Mouse (Mus musculus) intestine, postnatal 0 days (tissue): ENCODE data around the gene Abhd16a. TPM values are rescaled to one million over a fixed set of nuclear protein-coding genes. Genes with fewer than 3 reads are reported as not detected.

Source experiments
- ATAC-seq: fragments of 200-750 bp; cut with Nextera tagmentation; 2 replicates; pipeline ENCODE4 v1.8.0; 2017; ENCODE audit warnings: mild to moderate bottlenecking, moderate TSS enrichment, moderate library complexity
- H3K27ac ChIP-seq: fragments of 300-500 bp; sonication (generic); 2 replicates; pipeline ENCODE4 v1.5.1; 2014; ENCODE audit warnings: mild to moderate bottlenecking, low read depth, low read length, moderate library complexity
- H3K27me3 ChIP-seq: fragments of 300-500 bp; sonication (generic); replicated peaks from 2 replicates; pipeline ENCODE4 v1.6.1; 2014; ENCODE audit warnings: low read length, mixed read lengths; ENCODE audit not compliant: control insufficient read depth, insufficient read depth
- H3K36me3 ChIP-seq: fragments of 300-500 bp; sonication (generic); 2 replicates; pipeline ENCODE4 v1.6.1; 2014; ENCODE audit warnings: mild to moderate bottlenecking, moderate library complexity; ENCODE audit not compliant: control insufficient read depth, insufficient read depth
- H3K4me1 ChIP-seq: fragments of 300-500 bp; sonication (generic); replicated peaks from 2 replicates; pipeline ENCODE4 v1.6.1; 2014; ENCODE audit warnings: antibody characterized with exemption, low read length, mixed read lengths; ENCODE audit not compliant: control insufficient read depth, insufficient read depth
- H3K4me2 ChIP-seq: fragments of 300-500 bp; sonication (generic); replicated peaks from 2 replicates; pipeline ENCODE4 v1.6.1; 2014; ENCODE audit warnings: low read depth, mild to moderate bottlenecking, moderate library complexity
- H3K4me3 ChIP-seq: fragments of 300-500 bp; sonication (generic); 2 replicates; pipeline ENCODE4 v1.5.1; 2014; ENCODE audit warnings: low read depth, low read length
- H3K9ac ChIP-seq: fragments of 300-500 bp; sonication (generic); 2 replicates; pipeline ENCODE4 v1.6.1; 2014; ENCODE audit warnings: mild to moderate bottlenecking, low read depth, low read length
- H3K9me3 ChIP-seq: fragments of 300-500 bp; sonication (generic); 2 replicates; pipeline ENCODE4 v1.6.1; 2016; ENCODE audit warnings: mixed run types; ENCODE audit not compliant: control insufficient read depth
- CTCF ChIP-seq: sonication (generic); IDR thresholded peaks from 2 replicates; pipeline ENCODE4 v1.5.1; 2016; ENCODE audit warnings: low read depth, mild to moderate bottlenecking, control low read depth, antibody characterized with exemption, moderate library complexity
- WGBS: fragments of 180-500 bp; shearing (Covaris S2); extraction: QIAGEN DNeasy Blood & Tissue Kit; methylation state at CpG from one replicate; pipeline ENCODE4 v1.1.7; 2014; 5-methylcytosine and 5-hydroxymethylcytosine counted together
- polyA plus RNA-seq: library from polyadenylated mRNA; unstranded; fragments of >200 nt; fragmentation: Nextera tagmentation; extraction: Ambion mirVana; gene quantifications from 2 replicates; pipeline ENCODE4 v1.2.1, GENCODE M21; 2015

The Abhd16a gene
- polyA plus RNA-seq, 1 experiment from 2014 or later, result 103 TPM

DNA sequence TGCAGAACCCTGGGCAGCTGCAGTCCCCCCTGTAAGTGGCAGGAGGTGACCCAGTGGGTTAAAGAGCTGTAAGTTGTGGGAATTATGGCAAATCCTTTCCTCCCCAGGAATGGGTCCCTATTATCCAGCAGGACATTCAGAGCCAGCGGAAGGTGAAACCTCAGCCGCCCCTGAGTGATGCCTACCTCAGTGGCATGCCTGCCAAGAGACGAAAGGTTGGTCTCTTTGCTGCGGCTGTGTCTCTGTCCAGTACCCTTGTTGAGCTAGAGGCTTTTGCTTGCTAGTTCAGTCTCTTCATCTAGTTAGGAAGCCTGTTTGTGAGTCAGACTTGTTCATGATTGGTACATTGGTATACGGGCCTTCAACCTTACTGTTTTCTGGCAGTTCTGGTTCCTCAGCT lies 57.1 kb downstream of the Abhd16a start:
- Histone ChIP-seq H3K4me3 (no peak overlapping the region), H3K27ac (no peak overlapping the region; the same call in 1 of the 2 replicates), H3K4me2 (no peak overlapping the region), H3K9ac (no peak overlapping the region), H3K36me3 (peaks cover 96% of the 10 kb centered on the region), H3K27me3 (no peaks in the 10 kb centered on the region), H3K9me3 (no peaks in the 10 kb centered on the region), H3K4me1 (no peaks in the 10 kb centered on the region)
- WGBS, result 75% methylated on average over 5 of the region's 5 CpGs
- TF ChIP-seq CTCF, result no peak
- ATAC-seq, result no peak

DNA sequence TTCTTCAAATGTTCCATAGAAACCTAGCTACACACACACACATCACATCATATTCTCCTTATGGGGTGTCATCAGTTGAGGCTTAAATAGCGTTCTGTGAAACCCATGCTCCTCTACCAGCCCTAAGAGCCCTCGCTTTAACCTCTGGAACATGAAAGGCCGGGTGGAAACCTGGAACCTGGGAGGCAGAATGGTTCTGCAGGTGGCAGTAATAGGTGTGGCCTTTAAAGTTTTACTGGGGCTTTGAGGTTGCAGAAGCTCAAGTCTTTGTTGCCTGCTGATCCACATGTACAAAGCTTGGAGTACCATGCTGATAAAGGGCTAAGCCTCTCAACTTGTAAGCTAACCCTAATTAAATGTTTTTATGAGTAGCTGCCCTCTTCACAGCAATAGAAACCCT lies 58.3 kb downstream of the Abhd16a start:
- Histone ChIP-seq H3K36me3 (peaks cover 95% of the 10 kb centered on the region), H3K4me2 (no peak overlapping the region), H3K9me3 (no peaks in the 10 kb centered on the region), H3K4me3 (no peak overlapping the region), H3K4me1 (no peaks in the 10 kb centered on the region), H3K9ac (no peak overlapping the region), H3K27me3 (no peaks in the 10 kb centered on the region), H3K27ac (no peak overlapping the region)
- no peak for TF ChIP-seq CTCF
- 43% methylated on average over 3 of the region's 3 CpGs for WGBS
- no peak for ATAC-seq

DNA sequence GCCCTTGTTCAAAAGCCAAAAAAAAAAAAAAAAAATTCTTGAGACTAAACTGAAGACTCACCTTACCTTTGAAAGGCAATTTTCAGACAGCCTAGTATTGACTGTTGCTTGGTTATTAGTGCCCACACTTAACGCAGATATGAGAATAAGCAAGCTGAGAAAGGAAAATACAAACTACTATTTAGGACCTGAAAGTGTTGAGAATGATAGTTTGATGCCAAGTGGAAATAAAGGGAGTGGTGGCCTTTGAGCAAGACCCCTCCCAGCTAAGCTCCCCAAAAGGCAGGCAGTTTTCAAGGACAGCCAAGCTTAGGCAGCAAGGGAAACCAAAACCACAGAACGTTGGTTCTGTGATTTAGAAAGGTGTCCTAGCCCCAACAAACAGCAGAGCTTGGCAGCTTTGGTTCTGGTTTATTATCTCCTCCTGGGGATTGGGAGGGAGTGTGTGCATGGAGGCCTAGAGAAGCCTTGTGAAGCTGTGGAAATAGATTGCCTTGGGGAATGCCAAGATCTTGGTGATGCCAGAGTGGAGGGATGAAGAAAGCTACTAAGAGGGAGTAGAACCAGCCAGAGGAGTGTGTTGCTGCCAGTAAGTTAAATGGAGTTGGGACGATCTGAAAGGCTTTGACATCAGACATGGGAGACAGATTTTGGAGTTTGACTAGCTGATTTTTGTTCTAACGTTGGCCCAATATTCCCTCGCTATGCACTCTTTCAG lies 59.0 kb downstream of the Abhd16a start:
- WGBS, result 65% methylated on average over 5 of the region's 5 CpGs

DNA sequence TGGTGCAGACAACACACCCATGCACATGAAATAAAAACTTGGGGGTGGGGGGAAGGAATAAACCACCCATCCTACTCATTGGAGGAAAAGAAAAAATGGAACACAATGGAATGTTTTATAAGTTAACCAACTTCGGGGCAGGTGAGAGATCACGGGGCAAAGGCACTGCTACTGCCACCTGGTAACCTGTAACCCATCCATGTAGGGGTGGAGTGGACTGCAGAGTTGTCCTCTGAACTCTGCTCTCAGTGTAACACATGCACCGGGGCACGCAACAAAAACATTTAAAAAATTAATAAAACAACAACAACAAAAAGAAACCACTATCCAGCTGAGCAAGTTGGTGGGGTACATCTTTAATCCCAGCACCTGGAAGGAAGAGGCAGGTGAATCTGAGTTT lies 63.1 kb downstream of the Abhd16a start:
- ATAC-seq, result no peak
- H3K27ac ChIP-seq, result no peak overlapping the region

More for the DNA sequence above, 59.0 kb downstream of the Abhd16a start:
- Histone ChIP-seq H3K27ac (peak overlapping the region; percentile 11; the same call in 1 of the 2 replicates), H3K4me1 (no peaks in the 10 kb centered on the region), H3K27me3 (no peaks in the 10 kb centered on the region), H3K9ac (no peak overlapping the region), H3K36me3 (peaks cover 95% of the 10 kb centered on the region), H3K9me3 (no peaks in the 10 kb centered on the region), H3K4me3 (no peak overlapping the region), H3K4me2 (no peak overlapping the region)
- no peak for ATAC-seq
- no peak for TF ChIP-seq CTCF

More for the DNA sequence above, 63.1 kb downstream of the Abhd16a start:
- H3K4me1 ChIP-seq, result no peaks in the 10 kb centered on the region
- peaks cover 95% of the 10 kb centered on the region for H3K36me3 ChIP-seq
- H3K4me3 ChIP-seq, result no peak overlapping the region
- no peak overlapping the region for H3K4me2 ChIP-seq
- no peaks in the 10 kb centered on the region for H3K9me3 ChIP-seq
- H3K9ac ChIP-seq, result no peak overlapping the region
- WGBS, result 93% methylated on average over 4 of the region's 4 CpGs
- TF ChIP-seq CTCF, result no peak
- H3K27me3 ChIP-seq, result no peaks in the 10 kb centered on the region

Other genes with a start within 250 kb of the Abhd16a start
- gene Skiv2l, start 239.1 kb upstream of the Abhd16a start, polyA plus RNA-seq, result 18.3 and 20.8 TPM in 2 replicates
- 55.7 and 57.8 TPM in 2 replicates for gene Nelfe, start 238.9 kb upstream of the Abhd16a start, polyA plus RNA-seq
- 84.8 and 94.9 TPM in 2 replicates for gene Cfb, start 226.7 kb upstream of the Abhd16a start, polyA plus RNA-seq
- 0.74 and 1.1 TPM in 2 replicates for gene Zbtb12, start 209.8 kb upstream of the Abhd16a start, polyA plus RNA-seq
- not detected in 2 replicates for gene Gm20547, start 207.2 kb upstream of the Abhd16a start, polyA plus RNA-seq
- gene C2, start 191.0 kb upstream of the Abhd16a start, polyA plus RNA-seq, result 60.3 and 66.2 TPM in 2 replicates
- gene Ehmt2, start 190.8 kb upstream of the Abhd16a start, polyA plus RNA-seq, result 35.8 and 40.3 TPM in 2 replicates
- gene Slc44a4, start 174.8 kb upstream of the Abhd16a start, polyA plus RNA-seq, result 119 and 128 TPM in 2 replicates
- 522 and 580 TPM in 2 replicates for gene Neu1, start 158.0 kb upstream of the Abhd16a start, polyA plus RNA-seq
- gene Hspa1b, start 130.0 kb upstream of the Abhd16a start, polyA plus RNA-seq, result 0.64 and 1.1 TPM in 2 replicates
- gene Gm20481, start 119.4 kb upstream of the Abhd16a start, polyA plus RNA-seq, result 0.43 TPM in 1 of 2 replicates, not detected in the other
- 6.4 and 6.5 TPM in 2 replicates for gene Hspa1a, start 117.1 kb upstream of the Abhd16a start, polyA plus RNA-seq
- 0.22 and 0.25 TPM in 2 replicates for gene Hspa1l, start 116.6 kb upstream of the Abhd16a start, polyA plus RNA-seq
- 70.6 and 76.6 TPM in 2 replicates for gene Lsm2, start 107.4 kb upstream of the Abhd16a start, polyA plus RNA-seq
- 74.0 and 84.2 TPM in 2 replicates for gene Vars, start 88.3 kb upstream of the Abhd16a start, polyA plus RNA-seq
- 0.12 and 0.20 TPM in 2 replicates for gene Vwa7, start 72.7 kb upstream of the Abhd16a start, polyA plus RNA-seq
- gene Sapcd1, start 61.2 kb upstream of the Abhd16a start, polyA plus RNA-seq, result 3.2 and 4.6 TPM in 2 replicates
- gene Msh5, start 42.5 kb upstream of the Abhd16a start, polyA plus RNA-seq, result 1.4 and 3.0 TPM in 2 replicates
- gene Clic1, start 39.3 kb upstream of the Abhd16a start, polyA plus RNA-seq, result 290 and 312 TPM in 2 replicates
- gene Ddah2, start 30.2 kb upstream of the Abhd16a start, polyA plus RNA-seq, result 62.0 and 68.3 TPM in 2 replicates
- 0.12 TPM in 1 of 2 replicates, not detected in the other for gene Ly6g6c, start 23.9 kb upstream of the Abhd16a start, polyA plus RNA-seq
- gene Mpig6b, start 23.1 kb upstream of the Abhd16a start, polyA plus RNA-seq, result 0.13 and 0.17 TPM in 2 replicates
- 2.2 TPM in 2 replicates for gene Ly6g6e, start 12.4 kb upstream of the Abhd16a start, polyA plus RNA-seq
- 3.8 and 4.9 TPM in 2 replicates for gene Ly6g6d, start 11.2 kb upstream of the Abhd16a start, polyA plus RNA-seq
- gene Ly6g6f, start 3.7 kb upstream of the Abhd16a start, polyA plus RNA-seq, result not detected in 2 replicates
- gene Ly6g5c, start 19.0 kb downstream of the Abhd16a start, polyA plus RNA-seq, result not detected in 2 replicates
- 0.46 and 0.59 TPM in 2 replicates for gene Ly6g5b, start 26.2 kb downstream of the Abhd16a start, polyA plus RNA-seq
- gene Gpank1, start 32.2 kb downstream of the Abhd16a start, polyA plus RNA-seq, result 15.0 and 16.6 TPM in 2 replicates
- gene Csnk2b, start 32.8 kb downstream of the Abhd16a start, polyA plus RNA-seq, result 262 and 264 TPM in 2 replicates
- 26.3 and 29.7 TPM in 2 replicates for gene D17H6S53E, start 37.1 kb downstream of the Abhd16a start, polyA plus RNA-seq
- 18.3 and 22.5 TPM in 2 replicates for gene Apom, start 42.8 kb downstream of the Abhd16a start, polyA plus RNA-seq
- 37.4 and 46.0 TPM in 2 replicates for gene Bag6, start 45.9 kb downstream of the Abhd16a start, polyA plus RNA-seq
- 40.0 and 54.1 TPM in 2 replicates for gene Prrc2a, start 75.6 kb downstream of the Abhd16a start, polyA plus RNA-seq
- gene Aif1, start 86.8 kb downstream of the Abhd16a start, polyA plus RNA-seq, result 23.1 and 25.4 TPM in 2 replicates
- gene Lst1, start 99.2 kb downstream of the Abhd16a start, polyA plus RNA-seq, result 11.3 and 12.9 TPM in 2 replicates
- gene Ltb, start 105.2 kb downstream of the Abhd16a start, polyA plus RNA-seq, result 1.7 and 2.4 TPM in 2 replicates
- 0.17 and 0.27 TPM in 2 replicates for gene Tnf, start 112.7 kb downstream of the Abhd16a start, polyA plus RNA-seq
- 0.10 and 0.42 TPM in 2 replicates for gene Lta, start 116.1 kb downstream of the Abhd16a start, polyA plus RNA-seq
- gene Gm16181, start 131.6 kb downstream of the Abhd16a start, polyA plus RNA-seq, result 0.23 and 0.30 TPM in 2 replicates
- gene Atp6v1g2, start 144.4 kb downstream of the Abhd16a start, polyA plus RNA-seq, result 4.1 and 4.3 TPM in 2 replicates
- 8.1 and 8.2 TPM in 2 replicates for gene Nfkbil1, start 146.5 kb downstream of the Abhd16a start, polyA plus RNA-seq
- 125 and 127 TPM in 2 replicates for gene Ddx39b, start 152.5 kb downstream of the Abhd16a start, polyA plus RNA-seq
- 672 and 681 TPM in 2 replicates for gene H2-D1, start 173.5 kb downstream of the Abhd16a start, polyA plus RNA-seq
- gene H2-Q1, start 231.1 kb downstream of the Abhd16a start, polyA plus RNA-seq, result 56.2 and 60.6 TPM in 2 replicates